Mouse (Mus musculus) liver, embryonic 16.5 days (tissue): ENCODE measurements at regions not wholly inside any gene's neighbourhood (a gene's known extent, or its start where the extent isn't known, plus 50 kb on each side); places are given as distances from the start of the nearest gene placed in this dataset.

Experiments
- ATAC-seq: fragments of 200-750 bp; cut with Nextera tagmentation; 2 replicates; pipeline ENCODE4 v1.8.0; 2017; ENCODE audit warnings: low read depth, mild to moderate bottlenecking, moderate number of reproducible peaks, moderate library complexity
- H3K27ac ChIP-seq: fragments of 300-500 bp; sonication (generic); 2 replicates; pipeline ENCODE4 v1.5.1; 2014; ENCODE audit warnings: mild to moderate bottlenecking, low read length
- H3K27me3 ChIP-seq: fragments of 300-500 bp; sonication (generic); 2 replicates; pipeline ENCODE4 v1.6.1; 2014; ENCODE audit warnings: low read depth, low read length, mixed read lengths; ENCODE audit not compliant: control insufficient read depth, insufficient read depth
- H3K36me3 ChIP-seq: fragments of 300-500 bp; sonication (generic); 2 replicates; pipeline ENCODE4 v1.6.1; 2014; ENCODE audit warnings: mild to moderate bottlenecking; ENCODE audit not compliant: control insufficient read depth, insufficient read depth
- H3K4me1 ChIP-seq: fragments of 300-500 bp; sonication (generic); 2 replicates; pipeline ENCODE4 v1.6.1; 2014; ENCODE audit warnings: low read depth, low read length, mixed read lengths; ENCODE audit not compliant: control insufficient read depth
- H3K4me2 ChIP-seq: fragments of 300-500 bp; sonication (generic); 2 replicates; pipeline ENCODE4 v1.6.1; 2014; ENCODE audit warnings: low read depth, low read length, mixed read lengths
- H3K4me3 ChIP-seq: fragments of 300-500 bp; sonication (generic); 2 replicates; pipeline ENCODE4 v1.5.1; 2014; ENCODE audit warnings: low read depth, mild to moderate bottlenecking, low read length
- H3K9ac ChIP-seq: fragments of 300-500 bp; sonication (generic); 2 replicates; pipeline ENCODE4 v1.6.1; 2014; ENCODE audit warnings: low read depth, low read length
- H3K9me3 ChIP-seq: fragments of 300-500 bp; sonication (generic); replicated peaks from 2 replicates; pipeline ENCODE4 v1.6.1; 2016; ENCODE audit warnings: low read length; ENCODE audit not compliant: control insufficient read depth
- WGBS: fragments of 180-500 bp; shearing (Covaris S2); extraction: QIAGEN DNeasy Blood & Tissue Kit; methylation state at CpG from one replicate; pipeline ENCODE4 v1.1.7; 2014; ENCODE audit not compliant: insufficient replicate concordance; 5-methylcytosine and 5-hydroxymethylcytosine counted together

- no peaks in the 10 kb centered on the region for H3K9me3 ChIP-seq
Observed at GRCm38 (mm10) chr13:99040846-99041245, 56.5 kb upstream of the 1700024P04Rik start.

GRCm38 (mm10) chr13:99040171-99040570, 55.8 kb upstream of the 1700024P04Rik start:
- no peaks in the 10 kb centered on the region for H3K4me1 ChIP-seq
- no peak overlapping the region for H3K9ac ChIP-seq
- no peak for ATAC-seq
- 46% methylated on average over 4 of the region's 4 CpGs for WGBS
- H3K36me3 ChIP-seq = no peaks in the 10 kb centered on the region
- H3K27ac ChIP-seq = no peak overlapping the region
- H3K9me3 ChIP-seq = no peaks in the 10 kb centered on the region
- H3K4me2 ChIP-seq = no peak overlapping the region
- no peaks in the 10 kb centered on the region for H3K27me3 ChIP-seq
- no peak overlapping the region for H3K4me3 ChIP-seq

More at GRCm38 (mm10) chr13:99040846-99041245, 56.5 kb upstream of the 1700024P04Rik start:
- Histone ChIP-seq H3K4me1 (no peaks in the 10 kb centered on the region), H3K27ac (no peak overlapping the region), H3K27me3 (no peaks in the 10 kb centered on the region), H3K9ac (no peak overlapping the region), H3K36me3 (no peaks in the 10 kb centered on the region), H3K4me3 (no peak overlapping the region), H3K4me2 (no peak overlapping the region)
- no peak for ATAC-seq
- 60% methylated on average over 6 of the region's 6 CpGs for WGBS

- H3K4me3 ChIP-seq = no peak overlapping the region
- H3K4me1 ChIP-seq = no peaks in the 10 kb centered on the region
- no peaks in the 10 kb centered on the region for H3K27me3 ChIP-seq
- H3K4me2 ChIP-seq = no peak overlapping the region
- whole genome bisulfite sequencing = 75% methylated on average over 7 of the region's 7 CpGs
- no peaks in the 10 kb centered on the region for H3K36me3 ChIP-seq
- ATAC-seq = no peak
- H3K27ac ChIP-seq = no peak overlapping the region
- H3K9me3 ChIP-seq = no peaks in the 10 kb centered on the region
- H3K9ac ChIP-seq = no peak overlapping the region
Observed at GRCm38 (mm10) chr13:99039063-99039385, 54.7 kb upstream of the 1700024P04Rik start.

- no peak overlapping the region for H3K4me2 ChIP-seq
- H3K36me3 ChIP-seq = no peaks in the 10 kb centered on the region
- no peak; the same call in 1 of the 2 replicates for ATAC-seq
- no peak overlapping the region for H3K9ac ChIP-seq
- H3K27ac ChIP-seq = no peak overlapping the region
- H3K27me3 ChIP-seq = no peaks in the 10 kb centered on the region
- H3K9me3 ChIP-seq = no peaks in the 10 kb centered on the region
- 59% methylated on average over 15 of the region's 15 CpGs for WGBS
- H3K4me3 ChIP-seq = no peak overlapping the region
- no peaks in the 10 kb centered on the region for H3K4me1 ChIP-seq
Observed at GRCm38 (mm10) chr13:99038198-99039062, 54.1 kb upstream of the 1700024P04Rik start.

- Histone ChIP-seq H3K9ac (no peak overlapping the region), H3K4me2 (no peak overlapping the region), H3K27ac (no peak overlapping the region), H3K9me3 (no peaks in the 10 kb centered on the region), H3K4me1 (no peaks in the 10 kb centered on the region), H3K27me3 (no peaks in the 10 kb centered on the region), H3K36me3 (no peaks in the 10 kb centered on the region), H3K4me3 (no peak overlapping the region)
- ATAC-seq = no peak
- 70% methylated on average over 4 of the region's 4 CpGs for WGBS
Observed at GRCm38 (mm10) chr13:99037131-99037530, 52.8 kb upstream of the 1700024P04Rik start.
